Mouse (Mus musculus): Measurements from ENCODE around the gene Cblb.

GRCm38 (mm10) chr16:52149135-52149769, 118.2 kb downstream of the Cblb start:
- TF ChIP-seq CTCF (IDR thresholded peaks at IDR 0.05; ENCODE audit: borderline replicate concordance, control insufficient read depth, extremely low read depth, insufficient read depth, low read length, poor library complexity) = no peak
- no peak for TF ChIP-seq POLR2A (IDR thresholded peaks at IDR 0.05; ENCODE audit: control insufficient read depth, extremely low read depth, insufficient read depth, low read length, poor library complexity)

Measured in thymus, adult 2 months (tissue).